Mouse (Mus musculus): ENCODE results near the gene Strip1. TPM values are rescaled to one million over a fixed set of nuclear protein-coding genes. Genes with fewer than 3 reads are reported as not detected.
A peak's percentile ranks its signal among the peaks of the same experiment; 100 is the strongest.

Strip1 gene
- total and polyA plus RNA-seq, 2 experiments: 6.0 to 23.8 TPM

- Histone ChIP-seq H3K79me2 (ENCODE audit: control insufficient read depth, insufficient read depth, low read length) (no peaks in the 10 kb centered on the region), H3K9ac (ENCODE audit: low read depth, low read length) (no peak overlapping the region), H3K36me3 (ENCODE audit: control insufficient read depth, insufficient read depth, low read length) (no peaks in the 10 kb centered on the region), H3K4me1 (ENCODE audit: control insufficient read depth, insufficient read depth, low read length) (no peaks in the 10 kb centered on the region), H3K27ac (replicated peaks; ENCODE audit: insufficient read depth, low read depth, low read length) (no peak overlapping the region), H3K27me3 (ENCODE audit: control insufficient read depth, insufficient read depth, low read length) (peaks cover 19% of the 10 kb centered on the region), H3K4me3 (ENCODE audit: insufficient read depth, low read depth, low read length) (no peak overlapping the region)
- TF ChIP-seq CTCF (IDR thresholded peaks at IDR 0.05; ENCODE audit: low read depth, low read length) (peak; percentile 51; the same call in 1 of the 2 replicates), POLR2A (IDR thresholded peaks at IDR 0.05; ENCODE audit: extremely low read depth, insufficient read depth, low read length) (no peak)
- peak; percentile 28 for DNase-seq (ENCODE audit: extremely low read depth, low read depth, low spot score)
- WGBS: 12% methylated on average over 4 of the region's 4 CpGs
Measured at GRCm38 (mm10) chr3:107579466-107579865, 52.0 kb downstream of the Strip1 start.

DNA sequence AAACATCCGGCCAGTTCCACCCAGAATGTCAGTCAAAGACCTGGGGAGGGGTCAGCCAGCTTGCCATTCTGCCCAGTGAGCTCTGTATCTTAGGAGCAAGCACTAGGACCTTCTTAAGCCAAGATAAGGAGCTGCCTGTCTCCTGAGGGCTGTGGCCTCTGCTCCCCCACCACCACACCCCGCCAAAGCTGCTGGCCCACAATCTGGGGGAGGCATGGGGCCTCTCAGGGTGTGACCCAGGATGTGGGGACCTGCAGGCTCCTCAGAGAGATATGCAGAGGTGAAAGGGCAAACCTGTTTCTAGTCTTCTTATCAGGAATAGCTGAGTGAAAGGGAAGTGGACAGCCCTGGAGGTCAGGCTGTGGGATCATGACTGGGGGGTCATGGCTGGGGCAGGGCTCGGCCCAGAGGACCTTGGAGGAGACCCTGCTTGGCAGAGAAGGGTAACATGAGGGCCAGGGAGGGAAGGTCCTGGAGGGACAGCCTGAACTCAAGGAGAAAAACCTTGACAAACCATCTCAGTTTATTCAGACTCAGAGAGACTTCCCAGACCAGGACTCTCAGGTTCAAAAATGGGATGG lies 53.6 kb downstream of the Strip1 start:
- no peak for TF ChIP-seq CTCF (IDR thresholded peaks at IDR 0.05; ENCODE audit: low read depth, low read length)
- no peak for TF ChIP-seq POLR2A (IDR thresholded peaks at IDR 0.05; ENCODE audit: extremely low read depth, insufficient read depth, low read length)
- H3K9ac ChIP-seq (ENCODE audit: low read depth, low read length): no peak overlapping the region
- no peak overlapping the region for H3K27ac ChIP-seq (replicated peaks; ENCODE audit: insufficient read depth, low read depth, low read length)
- H3K79me2 ChIP-seq (ENCODE audit: control insufficient read depth, insufficient read depth, low read length): no peaks in the 10 kb centered on the region
- H3K36me3 ChIP-seq (ENCODE audit: control insufficient read depth, insufficient read depth, low read length): no peaks in the 10 kb centered on the region
- no peak overlapping the region for H3K4me3 ChIP-seq (ENCODE audit: insufficient read depth, low read depth, low read length)
- 53% methylated on average over 3 of the region's 3 CpGs for WGBS
- H3K27me3 ChIP-seq (ENCODE audit: control insufficient read depth, insufficient read depth, low read length): peaks cover 14% of the 10 kb centered on the region
- H3K4me1 ChIP-seq (ENCODE audit: control insufficient read depth, insufficient read depth, low read length): no peaks in the 10 kb centered on the region
- no peak for DNase-seq (ENCODE audit: extremely low read depth, low read depth, low spot score)

DNA sequence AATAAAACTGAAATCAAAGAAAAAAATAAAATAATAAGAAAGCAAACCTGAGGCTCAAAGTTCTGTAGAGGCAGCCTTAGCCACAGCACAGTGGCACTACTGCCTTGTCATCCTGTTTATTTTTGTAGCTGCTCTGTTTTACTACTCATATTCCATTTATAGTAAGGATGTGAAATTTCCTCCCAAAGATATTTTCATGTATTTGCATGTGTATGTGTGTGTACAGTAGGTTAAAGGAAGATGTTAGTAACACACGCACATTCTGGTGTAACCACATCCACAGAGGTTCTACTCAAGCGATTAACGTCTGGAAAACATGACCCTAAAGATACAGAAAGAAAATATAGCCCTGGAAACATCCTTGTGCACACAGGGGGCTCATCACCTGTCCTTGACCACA lies 54.7 kb downstream of the Strip1 start:
- 82% methylated on average over 3 of the region's 3 CpGs for WGBS
- H3K27ac ChIP-seq (replicated peaks; ENCODE audit: insufficient read depth, low read depth, low read length): no peak overlapping the region
- H3K27me3 ChIP-seq (ENCODE audit: control insufficient read depth, insufficient read depth, low read length): peaks cover 12% of the 10 kb centered on the region
- no peak overlapping the region for H3K4me3 ChIP-seq (ENCODE audit: insufficient read depth, low read depth, low read length)
- no peaks in the 10 kb centered on the region for H3K79me2 ChIP-seq (ENCODE audit: control insufficient read depth, insufficient read depth, low read length)
- H3K4me1 ChIP-seq (ENCODE audit: control insufficient read depth, insufficient read depth, low read length): no peaks in the 10 kb centered on the region
- H3K36me3 ChIP-seq (ENCODE audit: control insufficient read depth, insufficient read depth, low read length): no peaks in the 10 kb centered on the region
- TF ChIP-seq CTCF (IDR thresholded peaks at IDR 0.05; ENCODE audit: low read depth, low read length) (no peak), POLR2A (IDR thresholded peaks at IDR 0.05; ENCODE audit: extremely low read depth, insufficient read depth, low read length) (no peak)
- no peak overlapping the region for H3K9ac ChIP-seq (ENCODE audit: low read depth, low read length)
- DNase-seq (ENCODE audit: extremely low read depth, low read depth, low spot score): no peak

- no peaks in the 10 kb centered on the region for H3K27me3 ChIP-seq (ENCODE audit: control insufficient read depth, insufficient read depth, low read length)
- H3K27ac ChIP-seq (replicated peaks; ENCODE audit: insufficient read depth, low read depth, low read length): no peak overlapping the region
- H3K4me3 ChIP-seq (ENCODE audit: insufficient read depth, low read depth, low read length): no peak overlapping the region
- no peaks in the 10 kb centered on the region for H3K36me3 ChIP-seq (ENCODE audit: control insufficient read depth, insufficient read depth, low read length)
- DNase-seq (ENCODE audit: extremely low read depth, low read depth, low spot score): peak; percentile 12
- H3K9ac ChIP-seq (ENCODE audit: low read depth, low read length): no peak overlapping the region
- 54% methylated on average over 2 of the region's 2 CpGs for WGBS
- H3K79me2 ChIP-seq (ENCODE audit: control insufficient read depth, insufficient read depth, low read length): no peaks in the 10 kb centered on the region
- no peaks in the 10 kb centered on the region for H3K4me1 ChIP-seq (ENCODE audit: control insufficient read depth, insufficient read depth, low read length)
- TF ChIP-seq CTCF (IDR thresholded peaks at IDR 0.05; ENCODE audit: low read depth, low read length) (no peak; the same call in 1 of the 2 replicates), POLR2A (IDR thresholded peaks at IDR 0.05; ENCODE audit: extremely low read depth, insufficient read depth, low read length) (no peak)
Measured at GRCm38 (mm10) chr3:107571205-107571604, 60.3 kb downstream of the Strip1 start.

- no peak for DNase-seq (ENCODE audit: extremely low read depth, low read depth, low spot score)
- Histone ChIP-seq H3K36me3 (ENCODE audit: control insufficient read depth, insufficient read depth, low read length) (no peaks in the 10 kb centered on the region), H3K4me1 (ENCODE audit: control insufficient read depth, insufficient read depth, low read length) (no peaks in the 10 kb centered on the region), H3K27ac (replicated peaks; ENCODE audit: insufficient read depth, low read depth, low read length) (no peak overlapping the region), H3K9ac (ENCODE audit: low read depth, low read length) (no peak overlapping the region), H3K27me3 (ENCODE audit: control insufficient read depth, insufficient read depth, low read length) (no peaks in the 10 kb centered on the region), H3K79me2 (ENCODE audit: control insufficient read depth, insufficient read depth, low read length) (no peaks in the 10 kb centered on the region), H3K4me3 (ENCODE audit: insufficient read depth, low read depth, low read length) (no peak overlapping the region)
- WGBS: 79% methylated on average over 4 of the region's 4 CpGs
- no peak for TF ChIP-seq POLR2A (IDR thresholded peaks at IDR 0.05; ENCODE audit: extremely low read depth, insufficient read depth, low read length)
- TF ChIP-seq CTCF (IDR thresholded peaks at IDR 0.05; ENCODE audit: low read depth, low read length): no peak
Measured at GRCm38 (mm10) chr3:107568721-107569120, 62.8 kb downstream of the Strip1 start.

GRCm38 (mm10) chr3:107567766-107568165 lies 63.7 kb downstream of the Strip1 start:
- H3K4me1 ChIP-seq (ENCODE audit: control insufficient read depth, insufficient read depth, low read length): no peaks in the 10 kb centered on the region
- no peaks in the 10 kb centered on the region for H3K79me2 ChIP-seq (ENCODE audit: control insufficient read depth, insufficient read depth, low read length)
- 83% methylated on average over 7 of the region's 7 CpGs for WGBS
- no peak overlapping the region for H3K27ac ChIP-seq (replicated peaks; ENCODE audit: insufficient read depth, low read depth, low read length)
- no peaks in the 10 kb centered on the region for H3K27me3 ChIP-seq (ENCODE audit: control insufficient read depth, insufficient read depth, low read length)
- no peak for DNase-seq (ENCODE audit: extremely low read depth, low read depth, low spot score)
- H3K36me3 ChIP-seq (ENCODE audit: control insufficient read depth, insufficient read depth, low read length): no peaks in the 10 kb centered on the region
- H3K4me3 ChIP-seq (ENCODE audit: insufficient read depth, low read depth, low read length): no peak overlapping the region
- no peak for TF ChIP-seq CTCF (IDR thresholded peaks at IDR 0.05; ENCODE audit: low read depth, low read length)
- TF ChIP-seq POLR2A (IDR thresholded peaks at IDR 0.05; ENCODE audit: extremely low read depth, insufficient read depth, low read length): no peak
- no peak overlapping the region for H3K9ac ChIP-seq (ENCODE audit: low read depth, low read length)

All from liver, adult 2 months (tissue).